Mouse (Mus musculus) CD4-positive, CD25-positive, alpha-beta regulatory T cell, adult 4 months (primary cell): ENCODE data around the gene Itpk1. TPM values are rescaled to one million over a fixed set of nuclear protein-coding genes. Genes with fewer than 3 reads are reported as not detected.

Source experiments
- ATAC-seq: one replicate; pipeline ENCODE4 v1.8.0; 2017
- polyA plus RNA-seq, 2 experiments: library from polyadenylated mRNA; unstranded; fragments of 100-300 nt; shearing (Covaris generic); gene quantifications; one replicate each; pipeline ENCODE4 v1.2.1; 2017

The Itpk1 gene
- polyA plus RNA-seq, 2 experiments from 2014 or later, result 16.3 to 20.8 TPM

DNA sequence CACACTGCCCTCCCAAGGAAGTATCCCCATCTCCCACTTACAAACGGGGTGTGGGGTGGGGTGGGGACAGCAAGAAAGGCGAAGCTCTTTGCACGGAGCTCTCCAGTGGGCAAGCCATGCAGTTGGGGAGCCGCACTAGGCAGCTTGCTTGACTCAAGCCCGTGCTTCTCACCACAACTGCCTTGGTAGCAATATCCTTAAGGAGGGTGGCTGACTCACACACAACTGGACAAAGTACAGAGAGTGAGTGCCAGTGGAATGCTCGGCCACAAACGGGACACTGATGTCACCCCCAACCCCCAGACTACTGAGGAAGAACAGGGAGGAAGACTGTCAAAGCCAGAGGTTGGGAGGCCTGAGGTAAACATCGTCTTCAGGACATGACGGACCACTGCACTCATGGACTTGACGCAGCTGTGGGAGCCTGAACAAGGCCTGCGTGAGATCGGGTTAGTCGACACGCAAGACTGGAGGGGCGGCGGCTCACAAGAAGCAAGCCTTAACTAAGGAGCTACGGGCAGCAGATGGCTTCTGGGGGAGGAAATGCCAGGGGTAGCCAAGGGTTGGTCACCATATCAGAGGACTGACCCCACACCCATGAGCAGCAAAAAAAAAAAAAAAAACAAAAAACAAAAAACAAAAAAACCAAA lies 113.9 kb downstream of the Itpk1 start:
- ATAC-seq, result no peak

DNA sequence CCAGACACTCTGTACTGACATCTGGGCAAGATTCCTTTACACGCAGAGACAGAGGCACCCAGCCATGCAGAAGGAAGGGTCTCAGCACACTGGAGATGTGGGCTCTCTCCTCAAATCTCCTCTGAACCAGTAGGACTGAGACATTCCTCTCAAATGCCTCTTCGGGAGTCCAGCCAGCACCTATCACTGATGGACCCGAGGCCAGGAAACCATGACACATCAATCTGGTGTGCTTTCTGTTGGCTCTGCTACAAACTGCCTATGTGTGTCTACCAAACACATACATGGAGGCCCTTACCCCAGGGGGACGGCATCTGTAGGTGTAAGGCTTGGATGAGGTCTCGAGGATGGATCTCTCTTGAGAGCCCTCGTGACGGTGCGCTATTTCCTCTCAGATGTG lies 117.6 kb downstream of the Itpk1 start:
- ATAC-seq, result no peak

GRCm38 (mm10) chr12:102586286-102586881 lies 118.3 kb downstream of the Itpk1 start:
- ATAC-seq, result no peak

DNA sequence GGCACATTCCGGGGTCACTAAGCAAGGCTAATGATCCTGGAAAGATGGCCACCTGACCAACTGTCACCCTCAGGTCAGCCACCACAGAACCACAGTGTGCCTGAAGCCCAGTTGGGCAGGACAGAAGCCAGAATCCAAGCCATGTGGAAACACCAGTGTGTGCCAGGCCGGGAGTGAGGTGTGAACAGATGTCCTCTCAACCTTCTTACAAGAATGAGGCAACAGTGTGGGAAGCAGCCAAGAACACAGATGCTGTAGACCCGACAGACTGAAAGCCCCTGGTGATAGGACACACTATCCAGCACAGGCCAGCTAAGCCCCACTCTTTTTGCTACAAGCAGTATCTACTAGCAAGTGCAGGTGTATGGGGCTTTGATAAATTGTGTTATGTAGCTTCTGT lies 119.3 kb downstream of the Itpk1 start:
- ATAC-seq, result no peak

DNA sequence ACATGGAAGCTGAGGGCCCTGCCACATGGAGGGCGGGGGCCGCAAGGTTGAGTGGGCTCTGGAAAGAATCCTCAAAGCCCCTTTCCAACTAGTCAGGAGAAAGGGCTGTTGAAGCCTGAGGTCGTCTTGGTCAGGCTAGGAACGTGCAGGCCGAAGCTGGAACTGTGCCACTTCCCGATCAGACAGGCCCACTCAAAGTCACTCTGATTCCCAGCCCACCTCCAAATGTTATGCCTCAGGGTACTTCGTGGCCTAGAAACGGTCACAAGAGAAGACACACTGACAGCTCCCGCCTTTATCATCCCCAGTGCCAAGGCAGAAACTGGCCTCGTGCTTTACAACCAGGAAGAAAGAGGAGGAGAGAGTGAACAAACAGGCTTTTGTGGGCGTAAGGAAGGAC lies 122.3 kb downstream of the Itpk1 start:
- no peak for ATAC-seq

DNA sequence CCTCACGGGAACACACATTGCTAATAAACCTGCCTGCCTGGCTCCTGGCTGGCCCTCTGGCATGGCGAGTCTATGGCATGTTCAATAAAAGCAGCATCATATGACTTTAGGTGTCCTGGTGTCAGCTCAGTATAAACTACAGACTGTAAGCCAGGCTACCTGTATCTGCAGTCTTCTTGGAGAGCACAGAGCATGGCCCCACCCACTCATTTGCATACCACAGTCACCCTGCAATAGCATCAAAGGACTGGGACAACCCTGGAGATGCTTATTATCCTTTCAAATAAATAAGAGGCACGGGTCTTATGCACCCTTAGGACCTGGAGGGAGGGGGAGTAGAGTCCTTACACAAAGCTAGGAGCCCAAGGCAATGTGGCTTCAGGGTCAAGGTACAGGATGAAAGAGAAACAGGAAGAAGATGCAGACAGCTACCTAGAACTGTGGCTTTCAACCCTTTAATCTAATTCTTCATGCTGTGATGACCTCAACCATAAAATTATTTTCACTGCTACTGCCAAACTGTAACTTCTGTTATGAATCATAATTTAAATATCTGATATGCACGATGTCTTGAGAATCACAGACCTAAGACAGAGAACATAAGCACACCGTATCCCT lies 123.0 kb downstream of the Itpk1 start:
- ATAC-seq, result peak; percentile 78

DNA sequence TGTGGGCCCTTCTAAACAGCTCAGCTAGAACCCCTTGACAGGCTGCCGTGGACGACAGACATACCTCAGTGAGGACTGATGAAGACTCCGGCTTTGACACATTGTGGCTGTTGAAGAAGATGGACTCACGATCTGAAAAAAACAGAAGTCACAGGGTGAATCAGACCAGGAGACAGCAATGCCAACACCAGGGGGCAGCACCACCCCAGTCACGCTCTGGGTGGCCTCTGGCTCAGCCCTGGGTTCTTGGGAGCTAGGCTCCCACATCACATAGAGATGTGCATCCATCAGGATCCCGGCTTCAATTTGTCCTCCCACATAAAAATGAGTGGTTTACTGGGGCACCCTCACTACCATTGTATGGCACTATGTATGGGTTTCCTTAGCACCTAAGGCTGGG lies 125.7 kb downstream of the Itpk1 start:
- peak; percentile 43 for ATAC-seq

DNA sequence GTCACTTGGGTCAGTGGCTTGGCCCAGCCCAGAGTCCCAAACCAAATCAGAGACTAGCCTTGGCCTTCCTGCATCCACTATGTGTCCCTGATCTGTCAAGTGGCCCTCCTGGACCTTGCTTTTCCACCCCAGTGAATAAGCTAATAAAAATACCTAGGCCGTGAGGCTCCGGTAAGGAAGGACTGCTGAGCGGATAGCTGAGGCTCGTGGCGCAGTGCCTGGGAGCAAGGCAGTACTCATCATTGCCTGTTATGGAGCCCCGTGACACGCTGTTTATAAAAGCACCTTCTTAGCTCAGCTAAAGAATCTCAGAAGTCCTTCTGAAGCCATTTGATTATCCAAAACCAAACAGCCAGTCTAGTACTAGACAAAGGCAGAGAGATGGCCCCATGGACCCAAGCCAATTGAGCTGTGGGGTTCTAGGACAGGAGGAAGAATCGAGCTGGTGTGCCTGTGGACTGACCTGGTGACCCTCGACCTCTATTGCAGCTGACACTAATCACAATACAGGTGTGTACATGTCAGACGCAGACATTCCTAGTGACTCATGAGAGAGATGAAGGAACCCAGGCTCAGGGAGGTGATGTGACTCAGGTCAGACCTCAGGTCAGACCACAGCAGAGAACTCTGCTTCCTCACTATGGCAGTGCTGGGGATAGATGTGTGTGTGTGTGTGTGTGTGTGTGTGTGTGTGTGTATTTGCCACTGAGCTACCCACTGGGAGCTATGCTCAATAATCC lies 127.9 kb downstream of the Itpk1 start:
- ATAC-seq, result no peak

DNA sequence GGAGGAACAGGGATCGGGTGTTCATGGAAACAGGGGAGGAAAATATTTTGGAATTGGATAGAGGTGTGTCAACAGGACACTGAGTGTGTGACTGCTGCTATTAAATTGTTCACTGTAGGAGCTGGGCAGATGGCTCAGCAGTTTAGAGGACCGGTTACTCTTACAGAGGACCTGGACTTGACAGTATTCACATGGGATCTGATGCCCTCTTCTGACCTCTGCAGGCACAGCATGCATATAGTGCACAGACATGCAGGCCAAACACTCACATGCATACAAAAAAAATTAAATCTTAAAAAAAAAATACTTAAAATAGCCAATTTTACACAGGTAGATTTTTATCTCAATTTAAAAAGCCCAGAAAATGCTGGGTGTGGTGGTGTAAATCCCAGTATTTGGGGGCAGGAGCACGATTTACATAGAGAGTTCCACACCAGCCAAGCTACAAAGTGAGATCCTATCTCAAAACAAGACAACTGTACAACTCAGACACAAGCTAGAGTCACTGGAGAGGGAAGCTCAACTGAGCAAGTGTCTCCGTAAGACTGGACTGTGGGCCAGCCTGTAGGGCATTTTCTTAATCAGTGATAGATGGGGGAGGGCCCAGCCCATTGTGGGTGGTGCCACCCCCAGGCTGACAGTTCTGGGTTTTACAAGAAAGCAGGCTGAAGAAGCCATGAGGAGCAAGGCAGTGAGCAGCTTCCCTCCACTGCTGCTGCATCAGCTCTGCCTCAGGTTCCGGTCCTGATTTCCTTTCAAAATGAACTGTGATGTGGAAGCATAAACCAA lies 129.0 kb downstream of the Itpk1 start:
- ATAC-seq, result no peak

GRCm38 (mm10) chr12:102573036-102573435 lies 131.7 kb downstream of the Itpk1 start:
- ATAC-seq, result no peak

- ATAC-seq, result no peak
These were observed 133.1 kb downstream of the Itpk1 start for GRCm38 (mm10) chr12:102571666-102572065.

DNA sequence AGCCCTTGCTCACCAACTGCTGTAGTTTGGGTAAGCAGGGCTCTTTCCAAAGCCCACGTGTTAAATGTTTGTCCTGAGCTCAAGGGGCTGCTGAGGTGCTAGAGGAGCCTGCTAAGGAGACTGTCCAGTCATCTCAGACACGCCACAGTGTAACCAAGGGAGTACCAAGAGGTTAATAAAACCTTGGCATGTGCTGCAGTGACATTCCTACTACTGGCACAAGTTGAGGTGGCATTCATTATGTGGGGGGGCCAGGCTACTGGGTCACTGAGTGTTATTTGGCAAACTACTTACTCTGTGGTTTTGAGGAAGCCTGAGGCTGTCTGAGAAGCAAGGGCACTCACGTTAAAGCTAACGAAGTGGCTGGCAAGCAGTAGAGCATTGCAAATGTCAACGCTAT lies 134.0 kb downstream of the Itpk1 start:
- no peak for ATAC-seq

- no peak for ATAC-seq
These were observed 134.6 kb downstream of the Itpk1 start for GRCm38 (mm10) chr12:102570111-102570510.

- no peak for ATAC-seq
These were observed 136.5 kb downstream of the Itpk1 start for GRCm38 (mm10) chr12:102568219-102568618.

DNA sequence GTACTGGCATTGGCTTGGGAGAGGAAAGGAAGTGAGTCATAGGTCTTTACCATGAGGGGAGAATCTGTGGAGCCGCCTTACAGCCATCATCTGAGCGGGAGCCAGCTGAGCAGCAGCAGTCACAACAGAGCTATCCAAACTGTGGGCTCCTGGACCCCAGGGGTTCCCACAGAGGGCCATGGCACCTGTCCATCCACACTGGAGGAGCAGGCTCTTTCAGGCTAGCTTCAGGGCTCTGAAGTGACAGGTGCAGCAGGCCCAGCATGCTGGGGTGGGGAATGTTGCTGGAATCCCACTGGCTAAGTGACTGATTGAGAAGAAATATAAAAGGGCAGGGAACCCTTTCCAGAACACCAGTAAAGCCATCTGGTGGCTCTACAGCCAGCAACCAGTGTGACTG lies 137.8 kb downstream of the Itpk1 start:
- ATAC-seq, result no peak

DNA sequence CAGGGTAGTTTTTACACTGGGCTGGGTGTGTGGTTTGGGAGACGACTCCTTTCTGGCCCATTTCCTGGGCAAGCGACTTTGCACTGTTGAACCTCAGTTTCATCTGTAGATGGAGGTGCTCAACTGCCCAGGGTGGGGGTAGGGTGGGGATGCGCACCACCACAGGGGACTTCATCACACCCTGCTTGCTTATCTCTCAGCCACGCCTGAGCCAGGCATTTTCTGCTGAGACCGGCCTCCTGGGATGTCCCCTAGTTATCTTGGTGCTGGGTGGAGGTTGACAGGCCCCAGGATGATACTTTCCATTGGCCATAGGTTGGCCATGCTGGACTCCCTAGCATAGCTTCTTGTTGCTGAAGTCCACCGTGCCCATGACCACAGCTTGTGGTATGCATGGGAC lies 139.6 kb downstream of the Itpk1 start:
- no peak for ATAC-seq

GRCm38 (mm10) chr12:102557372-102557771 lies 147.4 kb downstream of the Itpk1 start:
- no peak for ATAC-seq

DNA sequence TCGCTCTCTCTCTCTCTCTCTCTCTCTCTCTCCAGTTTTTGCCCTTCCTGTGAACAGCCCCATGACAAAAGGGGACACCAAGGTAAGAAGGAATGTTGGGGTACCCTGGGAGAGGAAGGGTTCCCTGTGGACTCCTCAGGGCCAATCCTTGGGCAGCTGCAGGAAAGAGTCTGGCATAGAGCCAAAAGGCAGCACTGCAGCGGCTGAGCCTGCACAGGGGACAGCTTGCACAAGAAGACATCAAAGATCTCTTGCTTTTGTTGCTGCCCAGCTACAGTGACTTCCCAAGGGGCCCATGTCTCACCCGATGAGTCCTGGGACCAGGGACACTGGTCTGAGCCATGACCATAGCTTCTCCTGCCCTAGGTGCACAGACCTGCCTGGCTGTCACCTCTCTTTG lies 148.9 kb downstream of the Itpk1 start:
- ATAC-seq, result no peak

DNA sequence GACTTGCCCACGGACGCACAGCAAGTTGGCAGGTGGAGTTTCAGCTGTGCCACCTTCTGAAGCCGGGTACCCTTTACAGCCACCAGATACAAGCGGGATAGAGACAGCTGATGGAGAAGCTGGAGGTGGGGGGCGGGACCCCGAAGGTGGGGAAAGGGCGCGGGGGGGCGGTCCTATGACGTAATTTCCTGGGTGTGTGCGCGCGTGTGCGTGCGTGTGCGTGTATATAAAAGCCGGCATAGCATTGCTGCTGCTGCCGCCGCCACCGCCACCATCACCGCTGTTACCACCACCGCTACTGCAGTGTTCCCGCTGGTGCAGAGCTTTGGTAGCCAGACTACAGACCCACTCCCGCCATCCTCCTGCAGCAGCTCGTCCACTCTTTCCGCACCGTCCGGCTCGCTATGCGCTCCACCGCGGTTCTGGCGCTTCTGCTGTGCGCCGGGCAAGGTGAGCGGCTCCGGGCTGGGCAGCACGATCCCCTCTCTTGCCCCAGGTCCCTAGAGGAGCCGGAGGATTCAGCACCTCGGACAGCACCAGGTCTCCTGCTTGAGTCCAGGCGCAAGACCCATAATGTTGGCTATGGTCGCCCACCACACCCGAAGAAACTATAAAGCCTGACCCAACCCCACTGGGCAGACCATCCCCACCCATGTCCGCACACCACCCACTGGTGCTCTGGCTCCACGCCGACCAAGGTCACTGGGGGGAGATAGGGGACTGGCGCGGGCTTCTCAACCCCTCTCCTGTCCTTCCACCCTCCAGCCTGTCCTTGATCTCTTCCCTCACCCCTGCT lies 149.8 kb downstream of the Itpk1 start, which contains the start of gene Chga:
Gene Chga, plus strand, starts transcription at position 249 of the 796 bp plus-strand sequence.
- ATAC-seq, result no peak

DNA sequence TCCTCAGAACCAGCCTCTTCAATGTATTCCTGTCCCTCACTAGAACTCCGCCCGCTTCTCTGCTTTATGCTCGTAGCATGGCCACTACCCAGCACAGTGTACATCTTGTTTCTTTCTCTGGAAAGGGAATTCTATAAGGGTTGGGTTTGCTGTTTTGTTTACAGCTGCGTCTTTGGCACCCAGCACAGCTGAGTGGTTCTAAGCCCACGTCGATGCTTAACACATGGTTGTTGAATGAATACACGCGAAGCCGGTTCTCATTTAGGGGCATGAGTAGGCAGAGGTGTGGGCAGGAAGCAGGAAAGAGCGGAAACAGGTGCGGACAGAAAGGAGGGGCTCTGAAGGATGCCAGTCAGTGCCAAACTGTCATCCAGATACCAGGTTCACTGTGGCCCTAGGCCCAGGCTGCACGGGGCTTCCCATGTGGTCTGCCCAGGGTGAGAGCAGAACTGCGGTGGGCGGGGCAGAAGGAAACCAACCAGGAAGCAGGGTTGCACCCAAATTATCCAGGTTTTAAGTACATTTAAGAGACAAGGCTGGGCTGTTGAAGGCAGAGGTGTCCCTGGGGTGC lies 150.9 kb downstream of the Itpk1 start:
- ATAC-seq, result no peak

DNA sequence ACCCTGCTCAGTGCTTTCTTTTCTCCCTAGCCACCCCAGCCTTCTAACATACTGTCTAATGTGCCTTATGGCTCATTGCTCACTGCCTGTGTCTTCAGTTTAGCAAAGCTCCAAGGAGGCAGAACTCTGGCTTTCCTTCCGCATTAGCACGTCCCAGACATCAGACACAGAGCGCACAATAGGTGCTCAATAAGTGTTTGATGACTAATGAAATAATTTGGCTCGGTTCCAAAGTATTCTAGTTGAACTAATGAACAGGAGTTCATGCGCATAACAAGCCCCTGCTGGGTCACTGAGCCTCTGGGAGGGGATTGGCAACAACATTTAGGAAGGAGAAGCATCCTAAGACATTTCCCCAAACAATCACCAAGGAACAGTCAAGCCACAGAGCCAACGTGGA lies 152.7 kb downstream of the Itpk1 start:
- ATAC-seq, result no peak
